Mouse (Mus musculus): ENCODE data around the gene Casp2.

Gene Casp2

DNA sequence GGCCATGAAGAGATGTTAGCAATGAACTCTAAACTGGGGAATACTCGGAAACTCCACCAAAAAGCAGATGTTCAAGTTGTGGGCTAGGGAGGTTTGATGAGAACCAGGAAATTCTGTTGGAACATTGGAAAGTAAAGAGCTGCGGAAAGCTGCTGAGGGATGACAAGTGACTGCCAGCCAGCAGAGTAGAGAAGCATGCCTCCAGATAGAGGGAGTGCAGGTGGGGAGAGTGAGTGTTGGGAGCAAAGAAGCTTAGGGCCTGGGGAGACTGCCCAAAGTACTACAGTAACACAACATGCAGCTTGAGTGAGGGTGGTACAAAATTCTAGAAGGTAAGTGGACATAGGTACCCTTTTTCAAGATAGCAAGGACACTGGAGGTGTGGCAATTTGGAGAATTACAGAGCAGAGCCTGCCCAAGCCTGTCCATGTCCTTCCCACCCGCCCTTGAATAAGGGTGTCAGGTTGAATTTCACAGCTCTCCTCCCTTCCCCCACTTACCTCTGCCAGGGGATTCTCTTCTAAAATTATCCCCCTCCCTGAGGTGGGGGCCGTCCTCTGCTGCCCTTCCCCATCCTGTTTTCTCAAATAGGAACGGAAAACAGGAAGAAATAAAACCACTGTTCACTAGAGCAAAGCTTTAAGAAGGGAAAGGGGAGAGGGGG is 18.2 kb downstream of the Casp2 start:
- no peak for DNase-seq (ENCODE audit: low spot score)

DNA sequence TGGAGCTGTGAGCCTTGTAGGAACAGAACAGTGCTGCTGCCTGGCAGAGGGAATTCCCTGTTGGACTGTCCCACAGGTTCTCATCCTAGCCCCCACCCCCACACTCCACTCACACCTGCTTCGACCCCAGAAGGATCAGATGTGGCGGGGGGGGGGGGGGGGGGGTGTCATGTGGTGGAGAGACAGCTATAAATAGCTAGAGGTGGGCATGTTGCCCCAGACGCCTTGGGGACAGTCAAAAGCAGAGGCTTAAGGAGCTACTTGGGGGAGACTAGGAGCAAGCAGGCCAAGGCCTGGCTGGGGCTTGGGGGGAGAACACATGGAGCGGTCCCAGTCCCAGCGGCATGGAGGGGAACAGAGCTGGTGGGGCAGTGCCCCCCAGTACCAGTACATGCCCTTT is 21.7 kb downstream of the Casp2 start, which contains the start of gene Clcn1:
Gene Clcn1 (plus strand): TSS at position 238 of the 400 bp plus-strand sequence.
- no peak for DNase-seq (ENCODE audit: low spot score)

DNA sequence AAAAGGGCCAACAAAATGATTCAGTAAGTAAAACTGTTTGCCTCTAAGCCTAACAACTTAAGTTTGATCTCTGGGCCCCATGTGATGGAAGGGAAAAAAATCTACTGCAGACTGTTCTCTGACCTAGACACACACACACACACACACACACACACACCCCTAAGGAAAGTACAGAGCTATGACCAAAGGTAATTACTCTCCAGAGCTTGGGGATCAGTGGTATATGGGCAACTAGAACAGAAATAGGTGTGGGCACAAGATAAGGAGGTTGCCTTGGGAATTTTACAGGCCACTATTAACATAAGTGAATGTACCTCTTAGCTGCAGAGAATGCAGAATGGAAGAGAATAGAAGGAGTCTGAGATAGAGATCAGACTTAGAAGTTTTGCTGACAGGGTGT is 22.8 kb downstream of the Casp2 start:
- no peak for DNase-seq (ENCODE audit: low spot score)

DNA sequence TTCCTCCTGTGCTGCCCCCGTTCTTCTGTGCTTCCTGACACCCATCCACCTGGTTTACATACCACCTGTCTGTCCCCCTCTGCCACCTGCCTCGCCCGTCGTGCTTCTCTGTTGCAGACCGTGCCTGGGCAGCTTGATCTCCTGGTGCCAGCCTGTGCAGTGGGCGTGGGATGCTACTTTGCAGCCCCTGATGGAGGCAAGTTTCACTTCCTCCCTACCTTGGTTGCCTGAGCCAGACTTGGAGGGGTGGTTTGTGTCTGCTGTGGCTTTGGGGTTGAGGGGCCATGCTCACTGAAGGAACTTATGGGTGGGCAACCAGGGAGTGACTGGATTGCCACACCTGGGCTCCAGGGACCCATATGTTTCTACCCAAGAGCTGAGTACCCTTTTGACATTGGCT is 28.5 kb downstream of the Casp2 start:
- DNase-seq (ENCODE audit: low spot score): no peak

DNA sequence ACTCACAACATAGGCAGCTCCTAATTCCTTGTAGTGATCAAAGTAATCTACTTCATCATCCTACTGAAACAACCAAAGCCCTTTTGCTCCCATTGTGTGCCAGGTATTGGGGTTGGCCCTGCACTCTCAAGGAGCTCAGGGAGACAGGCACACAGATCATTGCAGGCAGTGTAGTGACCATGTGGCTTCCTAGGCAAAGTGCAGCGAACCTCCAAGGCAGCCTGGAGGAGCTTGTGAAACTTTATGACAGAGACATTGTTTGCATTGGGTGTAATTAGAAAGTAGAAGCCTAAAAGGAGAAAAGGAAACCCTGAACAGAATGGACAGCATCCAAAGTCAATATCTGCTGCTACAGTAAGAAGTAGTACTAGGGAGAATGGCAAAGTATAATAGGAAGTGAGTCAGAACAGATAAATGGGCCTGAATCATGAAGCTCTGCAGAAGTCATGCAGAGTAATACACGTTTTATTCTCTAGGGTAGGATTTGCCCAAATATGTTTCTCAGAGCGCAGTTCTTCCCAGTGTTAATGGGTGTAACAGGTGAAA is 30.8 kb downstream of the Casp2 start:
- DNase-seq (ENCODE audit: low spot score): no peak

DNA sequence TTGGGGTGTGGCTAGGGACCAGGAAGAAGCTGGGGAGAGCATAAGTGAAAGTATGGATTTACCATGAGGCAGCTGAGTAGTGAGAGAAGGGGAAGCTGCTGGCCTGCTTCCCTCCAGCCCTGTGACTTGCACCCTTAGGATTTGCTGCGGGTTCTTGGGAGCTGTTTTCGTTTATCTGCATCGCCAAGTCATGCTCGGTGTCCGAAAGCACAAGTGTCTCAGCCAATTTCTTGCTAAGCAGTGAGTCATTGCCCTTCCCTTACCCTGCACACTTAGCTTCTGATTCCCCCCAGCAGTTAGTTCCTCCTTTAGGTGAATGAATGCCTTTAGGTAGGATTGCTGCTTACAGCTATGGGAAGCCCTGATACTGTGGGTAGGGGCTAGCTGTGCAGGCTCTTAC is 34.6 kb downstream of the Casp2 start:
- no peak for DNase-seq (ENCODE audit: low spot score)

DNA sequence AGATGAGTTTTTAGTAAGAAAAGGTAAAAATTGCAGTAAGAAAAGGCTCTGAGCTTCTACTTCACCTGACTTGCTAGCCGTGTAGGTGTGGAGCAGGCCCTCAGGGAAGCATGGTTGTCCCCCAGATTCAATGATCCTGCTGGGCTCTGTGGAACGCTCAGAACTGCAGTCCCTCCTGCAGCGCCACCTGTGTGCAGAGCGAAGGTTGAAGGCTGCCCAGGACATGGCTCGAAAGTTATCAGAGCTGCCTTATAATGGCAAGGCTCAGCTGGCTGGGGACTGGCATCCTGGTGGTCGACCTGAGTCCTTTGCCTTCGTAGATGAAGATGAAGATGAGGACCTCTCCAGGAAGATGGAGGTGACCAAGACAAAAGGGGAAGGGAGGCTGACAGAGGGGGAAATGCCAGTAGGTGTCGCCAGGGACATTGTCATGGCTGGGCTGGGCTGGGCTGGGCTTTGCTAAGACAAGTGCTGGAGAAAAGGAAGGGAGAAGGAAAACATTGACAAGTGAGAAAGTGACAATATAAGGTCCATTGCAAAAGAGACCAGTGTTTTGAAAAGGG is 45.1 kb downstream of the Casp2 start:
- no peak for DNase-seq (ENCODE audit: low spot score)

DNA sequence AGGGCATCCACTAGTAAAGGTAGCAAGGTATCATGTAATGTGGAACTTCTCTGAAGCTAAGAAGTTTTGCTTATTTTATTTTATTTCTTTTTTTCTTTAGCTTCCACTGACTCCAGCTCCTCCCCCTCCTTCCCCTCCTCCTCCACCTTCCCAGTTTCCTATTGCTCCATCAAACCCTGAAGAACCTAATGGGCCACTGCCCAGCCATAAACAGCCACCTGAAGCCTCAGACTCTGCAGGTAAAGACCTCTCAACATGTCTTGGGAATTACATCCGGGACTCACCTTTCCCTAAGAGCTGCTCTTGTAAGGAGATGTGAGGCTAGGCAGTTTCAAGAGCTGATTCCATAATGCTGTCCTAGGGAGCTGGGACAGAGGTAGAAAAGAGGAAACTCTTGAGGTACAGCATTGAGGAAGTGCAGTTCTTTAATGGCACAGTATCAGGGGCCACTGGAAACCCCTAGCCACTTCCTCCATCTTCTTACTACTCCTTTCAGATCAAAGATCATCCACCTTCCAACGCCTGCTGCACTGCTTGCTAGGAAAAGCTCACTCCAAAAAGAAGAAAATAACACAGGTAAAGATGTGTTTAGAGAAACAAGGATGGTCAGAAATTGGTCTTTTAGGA is 45.8 kb downstream of the Casp2 start:
- no peak for DNase-seq (ENCODE audit: low spot score)

DNA sequence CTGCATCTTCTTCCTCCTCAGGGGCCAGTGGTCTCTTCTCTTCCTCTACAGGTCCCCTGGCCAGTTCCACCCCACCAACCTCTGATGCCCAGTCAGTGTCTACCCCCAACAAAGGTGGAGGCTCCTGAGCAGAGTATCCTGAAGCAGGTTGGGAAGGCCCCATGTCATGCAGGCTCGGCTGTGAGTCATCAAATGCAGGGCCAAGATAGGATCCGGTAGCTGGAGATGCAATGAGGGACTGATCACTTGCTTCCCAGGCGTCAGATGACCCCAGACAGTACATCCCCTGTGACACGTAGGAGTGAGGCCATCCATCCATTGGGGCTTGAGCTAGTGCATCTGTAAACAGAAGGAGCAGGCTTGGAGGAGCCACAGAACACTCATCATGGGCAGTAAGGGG is 53.5 kb downstream of the Casp2 start:
- DNase-seq (ENCODE audit: low spot score): no peak

DNA sequence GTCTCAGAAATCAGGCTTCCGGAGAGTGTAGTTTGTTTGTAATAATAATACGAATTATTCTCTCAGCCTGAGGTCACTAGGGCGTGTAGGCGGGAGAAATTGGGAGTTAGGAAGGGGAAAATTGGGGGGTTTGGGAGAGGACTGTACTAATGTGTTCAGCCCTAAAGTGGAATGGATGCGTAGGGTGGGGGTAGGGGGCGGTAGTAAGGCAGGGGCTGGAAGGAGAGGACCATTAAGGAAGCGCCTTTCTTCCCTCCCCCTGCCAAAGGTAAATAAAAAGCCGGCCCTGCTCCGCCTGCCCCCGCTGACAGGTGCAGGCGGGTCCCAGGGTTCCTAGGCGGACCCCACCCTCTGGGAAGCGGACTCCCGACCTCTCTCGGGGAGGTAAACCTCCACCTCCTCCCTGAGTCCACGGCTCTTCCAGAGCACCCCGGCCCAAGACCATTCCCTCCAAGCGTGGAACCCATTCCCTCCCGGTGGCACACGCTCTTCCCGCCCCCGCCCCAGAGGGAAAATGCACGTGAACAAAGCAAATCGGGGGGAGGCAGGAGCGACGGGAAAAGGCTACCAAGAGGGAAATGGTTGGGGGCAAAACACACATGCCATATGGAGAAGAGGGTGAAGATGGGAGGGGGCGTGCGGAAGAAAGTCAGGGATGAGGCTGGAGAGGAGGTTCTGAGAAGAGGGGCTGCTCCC is 58.7 kb downstream of the Casp2 start:
- no peak for DNase-seq (ENCODE audit: low spot score)

DNA sequence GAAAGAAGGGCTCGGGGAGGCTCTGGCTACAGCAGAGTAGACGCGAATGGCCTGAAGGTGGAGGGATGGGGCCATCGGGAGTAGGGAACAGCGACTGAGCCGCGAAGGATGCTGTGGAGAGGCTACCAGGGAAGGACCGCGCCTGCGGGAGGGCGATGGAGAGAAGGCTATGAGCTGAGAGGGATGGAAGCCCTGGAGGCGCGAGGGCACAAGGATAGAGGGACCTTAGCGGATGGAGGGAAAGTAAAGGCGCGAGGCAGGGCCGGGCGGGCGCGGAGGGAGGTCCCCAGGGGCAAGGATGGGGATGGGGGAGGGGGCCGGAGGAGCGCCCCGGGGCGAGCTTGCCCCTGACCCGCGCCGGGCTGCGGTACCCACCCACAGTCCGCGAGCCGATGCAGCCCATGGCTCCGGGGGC is 59.3 kb downstream of the Casp2 start:
- DNase-seq (ENCODE audit: low spot score): no peak

DNA sequence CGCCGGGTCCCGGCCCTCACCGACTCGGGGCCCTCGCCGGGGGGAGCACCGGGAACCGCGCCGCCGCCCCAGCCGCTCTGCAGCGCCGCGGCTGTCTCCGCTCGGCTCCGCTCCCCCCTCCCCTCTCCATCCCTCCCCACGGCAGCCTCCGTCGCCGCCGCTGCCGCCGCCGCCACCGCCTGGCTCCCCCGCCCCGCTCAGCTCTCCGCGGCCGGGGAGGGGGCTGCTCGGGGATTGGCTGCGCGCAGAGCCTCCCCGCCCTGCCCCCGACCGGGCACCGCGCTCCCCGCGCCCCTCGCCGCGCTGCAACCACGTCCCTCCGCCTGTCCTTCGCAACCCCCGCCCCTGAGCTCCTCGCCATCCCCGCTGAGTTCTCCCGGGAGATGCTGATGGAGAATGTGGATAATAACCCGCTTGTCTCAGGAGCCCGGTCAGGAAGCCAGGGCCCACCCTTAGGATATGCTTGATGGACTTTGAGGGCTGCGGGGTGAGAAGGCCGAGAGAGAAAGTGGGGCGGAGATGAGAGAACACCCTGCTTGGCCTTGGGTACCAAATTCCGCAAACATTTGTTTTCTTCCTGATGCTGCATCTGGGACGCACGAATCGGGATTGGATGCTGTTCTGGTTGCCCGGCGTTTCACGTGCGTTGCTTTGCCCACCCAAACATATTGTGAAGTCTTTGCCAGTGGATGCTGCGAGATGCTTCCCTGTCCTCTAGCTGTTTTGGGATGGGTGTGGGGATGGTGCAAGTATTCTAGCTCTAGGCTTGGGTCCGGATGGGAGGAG is 59.9 kb downstream of the Casp2 start, which contains the start of gene Fam131b:
Gene Fam131b (minus strand): TSS at position 162 of the 786 bp plus-strand sequence.
- peak; percentile 5 for DNase-seq (ENCODE audit: low spot score)

DNA sequence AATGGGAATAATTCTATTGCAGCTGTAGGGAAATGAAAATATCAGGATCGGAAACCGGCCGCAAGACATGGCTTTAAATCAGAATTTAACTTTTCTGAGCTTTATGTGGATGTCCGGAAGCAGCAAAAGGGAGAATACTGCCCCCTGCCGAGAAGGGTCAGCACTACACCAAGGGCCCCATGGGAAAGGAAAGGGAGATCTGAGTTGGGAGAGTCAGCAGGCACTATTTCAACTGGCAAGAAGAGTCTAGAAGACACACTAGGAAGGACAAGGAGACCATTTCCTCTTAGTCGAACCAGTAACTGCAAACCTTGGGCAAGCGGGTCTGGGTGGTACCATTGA is 60.5 kb downstream of the Casp2 start:
- peak; percentile 74 for DNase-seq (ENCODE audit: low spot score)

DNA sequence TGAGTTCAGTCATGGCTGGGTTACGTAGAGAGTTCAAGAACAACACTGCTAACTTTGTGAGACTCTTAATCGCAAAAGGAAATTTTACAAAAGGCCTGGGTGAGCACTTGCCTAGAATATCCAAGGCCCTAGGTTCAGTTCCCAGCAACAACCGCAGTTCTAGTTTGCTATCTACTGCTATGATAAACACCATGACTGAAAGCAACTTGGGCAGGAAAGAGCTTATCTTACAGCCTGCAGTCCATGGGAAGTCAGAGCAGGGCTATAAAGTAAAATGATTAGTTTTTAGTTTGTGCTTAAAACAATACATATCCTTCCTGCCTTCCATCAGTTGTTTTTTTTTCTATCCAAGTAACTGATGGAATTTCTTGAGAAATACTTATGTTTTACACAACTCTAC is 61.7 kb downstream of the Casp2 start:
- no peak for DNase-seq (ENCODE audit: low spot score)

DNA sequence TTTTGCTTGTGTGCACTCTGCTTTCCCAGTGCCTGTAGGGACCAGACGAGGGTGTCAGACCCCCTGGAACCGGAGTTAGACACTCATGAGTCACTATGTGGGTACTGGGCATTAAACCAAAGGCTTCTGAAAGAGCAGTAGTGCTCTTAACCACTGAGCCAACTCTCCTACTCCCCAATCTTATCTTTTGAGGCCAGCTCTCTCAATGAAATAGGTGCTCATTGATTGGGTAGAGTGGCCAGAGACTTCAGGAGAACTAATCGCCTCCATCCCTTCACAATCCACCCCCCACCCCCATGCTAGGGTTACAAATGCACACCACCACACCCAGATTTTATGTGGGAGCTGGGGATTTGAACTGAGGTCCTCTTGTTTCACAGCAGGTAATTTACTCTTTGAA is 64.0 kb downstream of the Casp2 start:
- no peak for DNase-seq (ENCODE audit: low spot score)

DNA sequence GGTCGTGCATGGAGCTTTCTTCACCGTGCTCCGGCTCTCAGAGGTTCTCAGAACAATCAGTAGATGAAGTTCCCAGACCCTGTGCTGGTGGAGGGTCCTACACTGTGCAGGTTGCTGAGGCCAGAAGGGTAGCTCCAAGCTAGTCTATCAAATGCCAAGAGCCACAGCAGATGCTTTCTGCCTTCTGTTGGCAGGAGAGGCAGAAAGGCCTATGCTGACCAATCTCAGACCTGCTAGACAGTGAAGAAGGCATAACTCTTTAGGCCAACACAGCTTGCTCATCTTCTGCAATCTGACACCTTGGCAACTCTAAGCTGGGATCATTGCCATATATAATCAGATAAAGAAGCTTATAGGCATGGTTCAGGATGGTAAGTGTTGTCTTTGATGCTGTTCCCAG is 65.4 kb downstream of the Casp2 start:
- DNase-seq (ENCODE audit: low spot score): no peak

DNA sequence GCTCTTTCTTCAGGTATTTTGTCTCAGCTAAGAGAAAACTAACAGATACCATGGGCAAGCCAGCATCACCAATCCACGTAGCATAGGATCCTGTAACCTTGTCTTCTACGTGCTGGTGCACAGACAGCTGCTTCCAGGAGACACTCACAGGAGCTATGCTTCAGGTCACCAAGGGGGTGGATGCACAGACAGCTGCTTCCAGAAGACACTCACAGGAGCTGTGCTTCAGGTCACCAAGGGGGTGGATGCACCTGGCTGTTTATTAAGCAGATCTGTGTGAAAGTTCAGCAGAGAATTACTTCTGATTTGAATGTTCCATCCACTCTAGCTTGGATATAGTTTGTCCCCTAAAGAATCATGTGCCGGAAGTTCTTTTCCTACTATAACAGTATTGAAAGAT is 66.2 kb downstream of the Casp2 start:
- DNase-seq (ENCODE audit: low spot score): no peak

All from ovary, postnatal 14 days (tissue).